Mouse (Mus musculus): Measurements from ENCODE around the gene Hook1. TPM values are rescaled to one million over a fixed set of nuclear protein-coding genes. Genes with fewer than 3 reads are reported as not detected.

Hook1 gene
- 1 to 10 TPM; 1.7 to 3.6 TPM for total RNA-seq (2023)

DNA sequence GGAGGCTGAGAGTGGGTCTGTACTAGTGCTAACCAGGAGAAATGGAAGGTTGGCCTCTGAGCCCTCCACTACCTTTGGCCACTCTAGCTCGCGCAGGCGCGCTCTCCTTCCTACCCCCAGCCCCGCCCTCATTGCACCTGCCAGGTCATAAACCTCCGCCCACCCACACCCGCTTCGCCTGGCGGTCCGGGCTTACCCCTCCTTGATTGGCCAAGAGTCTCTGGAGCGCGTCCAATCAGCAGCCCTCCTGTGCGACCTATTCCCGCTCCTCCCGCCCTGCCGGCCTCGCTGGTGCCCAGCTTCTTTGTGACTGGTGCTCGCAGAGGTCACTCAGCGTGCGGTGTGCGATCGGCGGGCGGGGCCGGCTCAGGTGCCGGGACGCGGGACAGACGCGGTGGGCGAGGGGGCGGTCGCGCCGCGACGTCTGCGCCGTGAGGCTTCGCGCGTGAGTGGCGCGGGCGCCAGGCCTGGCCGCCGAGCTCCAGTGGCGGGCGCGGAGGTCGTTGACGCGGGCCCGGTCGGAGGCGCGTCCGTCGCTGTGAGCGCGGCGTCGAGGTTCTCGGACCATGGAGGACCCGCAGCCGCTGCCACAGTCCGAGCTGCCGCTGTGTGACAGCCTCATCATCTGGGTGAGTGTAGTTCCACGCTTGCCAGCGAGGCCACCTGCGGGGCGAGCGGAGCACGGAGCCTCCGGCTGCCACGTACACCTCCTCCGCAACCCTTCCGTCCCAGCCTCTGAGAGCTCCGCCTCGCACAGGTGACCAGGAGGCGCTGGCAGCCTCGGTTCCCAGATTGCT lies at the start of gene Hook1:
Gene Hook1, plus strand, starts transcription at position 313 of the 797 bp plus-strand sequence.

Other genes with a start within 250 kb of the Hook1 start
- gene Cyp2j13, start 110.3 kb downstream of the Hook1 start, total RNA-seq (2023) = not detected
- gene Cyp2j12, start 173.9 kb downstream of the Hook1 start, total RNA-seq (2023) = not detected

Measured in neutrophil, adult 83 days (primary cell).